Mouse (Mus musculus) lung, adult 2 months (tissue): ENCODE data around the gene Osgin1. TPM values are rescaled to one million over a fixed set of nuclear protein-coding genes. Genes with fewer than 3 reads are reported as not detected.
A peak's percentile ranks its signal among the peaks of the same experiment; 100 is the strongest.

Source experiments
- DNase-seq: peaks from one replicate; pipeline ENCODE4 v3.0.0; 2022
- H3K4me1 ChIP-seq: fragments of 200-500 bp; 2 replicates; pipeline ENCODE4 v1.6.1; 2011; ENCODE audit warnings: low read length; ENCODE audit not compliant: control insufficient read depth, insufficient read depth
- H3K4me3 ChIP-seq: fragments of 200-500 bp; replicated peaks from 2 replicates; pipeline ENCODE3; 2011; ENCODE audit warnings: low read depth, mild to moderate bottlenecking, control low read depth, low read length; ENCODE audit errors: extremely low read depth
- CTCF ChIP-seq: fragments of 200-500 bp; IDR thresholded peaks from 2 replicates; pipeline ENCODE4 v1.5.1; 2011; ENCODE audit warnings: mild to moderate bottlenecking, low read length, control low read depth; ENCODE audit not compliant: insufficient read depth
- POLR2A ChIP-seq: fragments of 200-500 bp; IDR thresholded peaks from 2 replicates; pipeline ENCODE4 v1.6.1; 2011; ENCODE audit warnings: low read depth, mild to moderate bottlenecking, control low read depth, low read length, borderline replicate concordance; ENCODE audit errors: extremely low read depth
- WGBS: fragments of 180-500 bp; shearing (Covaris S2); methylation state at CpG from one replicate; pipeline ENCODE4 v1.1.7; 2018; 5-methylcytosine and 5-hydroxymethylcytosine counted together
- polyA plus RNA-seq: library from polyadenylated mRNA; depleted of rRNA; stranded (reverse); fragments of >200 nt; gene quantifications from 2 replicates; pipeline ENCODE4 v1.2.3, GENCODE M21; 2012

The Osgin1 gene
- polyA plus RNA-seq, 1 experiment, result 48.8 TPM

GRCm38 (mm10) chr8:119440250-119440951, 6.5 kb downstream of the Osgin1 start:
- WGBS, result 24% methylated on average over 16 of the region's 16 CpGs
- peak; percentile 66 for DNase-seq
- peaks cover 9% of the 10 kb centered on the region for H3K4me1 ChIP-seq
- no peak overlapping the region for H3K4me3 ChIP-seq
- no peak for TF ChIP-seq POLR2A
- TF ChIP-seq CTCF, result peak; percentile 73

- 9% methylated on average over 1 of the region's 1 CpGs for WGBS
- no peak for DNase-seq
- Histone ChIP-seq H3K4me3 (no peak overlapping the region), H3K4me1 (peaks cover 9% of the 10 kb centered on the region)
- no peak for TF ChIP-seq CTCF
- TF ChIP-seq POLR2A, result no peak
Measured at GRCm38 (mm10) chr8:119440952-119441270, 7.0 kb downstream of the Osgin1 start.

DNA sequence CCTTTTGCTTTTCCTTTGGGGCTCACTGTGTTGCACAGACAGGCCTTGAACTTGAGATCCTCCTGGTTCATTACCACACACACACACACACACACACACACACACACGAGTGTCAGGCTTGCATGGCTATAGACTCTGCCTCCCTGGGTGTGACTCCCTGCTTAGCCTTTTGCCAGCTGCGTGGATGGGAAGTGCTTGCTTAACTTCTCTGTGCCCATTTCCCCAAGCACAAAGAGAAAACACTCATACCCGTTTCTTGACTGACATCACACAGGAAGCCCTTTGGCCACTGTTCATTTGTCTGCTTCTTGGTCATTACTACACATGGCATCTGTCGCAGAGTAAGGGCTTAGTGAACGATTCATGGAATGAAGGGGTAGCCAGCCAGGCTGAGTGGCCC, 8.1 kb downstream of the Osgin1 start:
- 46% methylated on average over 5 of the region's 5 CpGs for WGBS
- H3K4me3 ChIP-seq, result no peak overlapping the region
- TF ChIP-seq CTCF (no peak), POLR2A (no peak)
- peaks cover 12% of the 10 kb centered on the region for H3K4me1 ChIP-seq
- DNase-seq, result no peak

GRCm38 (mm10) chr8:119442970-119443369, 9.0 kb downstream of the Osgin1 start:
- WGBS, result 99% methylated on average over 8 of the region's 8 CpGs
- peaks cover 12% of the 10 kb centered on the region for H3K4me1 ChIP-seq
- TF ChIP-seq CTCF (no peak), POLR2A (no peak)
- DNase-seq, result no peak
- no peak overlapping the region for H3K4me3 ChIP-seq

- TF ChIP-seq CTCF (peak; percentile 39), POLR2A (no peak)
- Histone ChIP-seq H3K4me3 (no peak within 1 kb of the TSS), H3K4me1 (peaks cover 4% of the 10 kb centered on the region; the same call in 1 of the 2 replicates)
- peak; percentile 75 for DNase-seq
- WGBS, result 5% methylated on average over 48 of the region's 52 CpGs
Measured at GRCm38 (mm10) chr8:119446211-119446989, 12.5 kb downstream of the Osgin1 start, which contains the start of gene Necab2. TSS of gene Necab2 (plus strand) at chr8:119446719.

- Histone ChIP-seq H3K4me1 (peaks cover 4% of the 10 kb centered on the region; the same call in 1 of the 2 replicates), H3K4me3 (no peak overlapping the region)
- 8% methylated on average over 77 of the region's 80 CpGs for WGBS
- DNase-seq, result no peak
- TF ChIP-seq CTCF (no peak), POLR2A (no peak)
Measured at GRCm38 (mm10) chr8:119446990-119447780, 13.3 kb downstream of the Osgin1 start.

- DNase-seq, result no peak
- TF ChIP-seq POLR2A (no peak), CTCF (no peak)
- 5% methylated on average over 17 of the region's 17 CpGs for WGBS
- H3K4me1 ChIP-seq, result peaks cover 4% of the 10 kb centered on the region; the same call in 1 of the 2 replicates
- no peak overlapping the region for H3K4me3 ChIP-seq
Measured at GRCm38 (mm10) chr8:119447781-119448170, 13.9 kb downstream of the Osgin1 start.

- no peak for TF ChIP-seq CTCF
- TF ChIP-seq POLR2A, result no peak
- Histone ChIP-seq H3K4me3 (no peak overlapping the region), H3K4me1 (peaks cover 4% of the 10 kb centered on the region; the same call in 1 of the 2 replicates)
- DNase-seq, result no peak
- WGBS, result 78% methylated on average over 12 of the region's 12 CpGs
Measured at GRCm38 (mm10) chr8:119449627-119450026, 15.7 kb downstream of the Osgin1 start.

- DNase-seq, result no peak
- 91% methylated on average over 4 of the region's 4 CpGs for WGBS
- TF ChIP-seq CTCF (no peak), POLR2A (no peak)
- Histone ChIP-seq H3K4me1 (peaks cover 4% of the 10 kb centered on the region; the same call in 1 of the 2 replicates), H3K4me3 (no peak overlapping the region)
Measured at GRCm38 (mm10) chr8:119451131-119451530, 17.2 kb downstream of the Osgin1 start.
